ENCODE assay signal across 16 mouse cellular contexts in genomic region chr1:186342391-186342790, GRCm38 (mm10).
"Had no signal": no experiment of that assay in that cellular context is flagged by ENCODE, and none has a peak within 500 bp of the region (broad histone marks: within the 10 kb centered on the region; RNA-seq: fewer than 3 reads in every experiment).

No protein-coding gene starts in this region.

- DNase-seq: kidney, adult 2 months; kidney, postnatal 25 days; liver, postnatal 0 days; midbrain, embryonic 14.5 days; thymus, adult 2 months; thymus, postnatal 14 days; thymus, postnatal 4 days had no signal

- H3K27ac ChIP-seq: kidney, postnatal 0 days; limb, embryonic 12.5 days; limb, embryonic 15.5 days; liver, embryonic 14.5 days; midbrain, embryonic 10.5 days; stomach, postnatal 0 days had no signal

- ATAC-seq: intestine, postnatal 0 days; liver, postnatal 0 days had no signal

- H3K4me1 ChIP-seq: megakaryocyte, embryonic 14.5 days; midbrain, embryonic 10.5 days had no signal

- H3K36me3 ChIP-seq: limb, embryonic 12.5 days; limb, embryonic 15.5 days; midbrain, embryonic 10.5 days had no signal

- H3K27me3 ChIP-seq: limb, embryonic 12.5 days; limb, embryonic 15.5 days; megakaryocyte, embryonic 14.5 days had no signal

- H3K9me3 ChIP-seq: limb, embryonic 12.5 days; limb, embryonic 15.5 days; midbrain, embryonic 10.5 days had no signal

- H3K4me2 ChIP-seq: limb, embryonic 12.5 days; limb, embryonic 15.5 days; liver, embryonic 11.5 days had no signal

- H3K9ac ChIP-seq: limb, embryonic 12.5 days; limb, embryonic 15.5 days; liver, embryonic 14.5 days; liver, postnatal 0 days had no signal

- H3K4me3 ChIP-seq: limb, embryonic 12.5 days; limb, embryonic 15.5 days; megakaryocyte, embryonic 14.5 days; midbrain, embryonic 10.5 days had no signal
